Mouse (Mus musculus): Measurements from ENCODE around the gene Cd3g. TPM values are rescaled to one million over a fixed set of nuclear protein-coding genes. Genes with fewer than 3 reads are reported as not detected.

Cd3g gene
- polyA plus RNA-seq (2014; fragmentation: Illumina TruSeq; extraction: RNeasy Lipid Tissue Mini Kit (QIAGEN cat#74804); ENCODE audit: low read depth, low replicate concordance) = 1.4 TPM

DNA sequence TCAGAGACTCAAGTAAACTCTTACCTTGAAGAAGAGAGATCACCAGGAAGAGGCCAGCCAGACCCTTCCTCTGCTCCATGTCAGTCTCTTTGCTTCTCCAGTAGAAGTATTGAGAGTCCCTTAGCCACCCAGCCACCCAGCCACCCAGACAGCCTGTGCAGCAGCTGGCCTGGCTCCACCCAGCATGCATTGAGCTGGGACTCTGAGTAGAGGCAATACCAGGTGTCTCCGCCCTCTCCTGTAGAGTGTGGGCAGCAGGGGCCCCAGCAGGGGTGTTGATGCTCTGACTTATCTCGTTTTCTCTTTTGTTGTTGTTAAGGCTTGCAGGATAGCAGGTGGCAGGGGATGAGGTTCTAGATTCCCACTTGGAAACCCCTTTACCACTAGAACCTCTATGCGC, at the start of gene Cd3g:
Cd3g (minus strand) TSS at position 190 of the 400 bp plus-strand sequence.

DNA sequence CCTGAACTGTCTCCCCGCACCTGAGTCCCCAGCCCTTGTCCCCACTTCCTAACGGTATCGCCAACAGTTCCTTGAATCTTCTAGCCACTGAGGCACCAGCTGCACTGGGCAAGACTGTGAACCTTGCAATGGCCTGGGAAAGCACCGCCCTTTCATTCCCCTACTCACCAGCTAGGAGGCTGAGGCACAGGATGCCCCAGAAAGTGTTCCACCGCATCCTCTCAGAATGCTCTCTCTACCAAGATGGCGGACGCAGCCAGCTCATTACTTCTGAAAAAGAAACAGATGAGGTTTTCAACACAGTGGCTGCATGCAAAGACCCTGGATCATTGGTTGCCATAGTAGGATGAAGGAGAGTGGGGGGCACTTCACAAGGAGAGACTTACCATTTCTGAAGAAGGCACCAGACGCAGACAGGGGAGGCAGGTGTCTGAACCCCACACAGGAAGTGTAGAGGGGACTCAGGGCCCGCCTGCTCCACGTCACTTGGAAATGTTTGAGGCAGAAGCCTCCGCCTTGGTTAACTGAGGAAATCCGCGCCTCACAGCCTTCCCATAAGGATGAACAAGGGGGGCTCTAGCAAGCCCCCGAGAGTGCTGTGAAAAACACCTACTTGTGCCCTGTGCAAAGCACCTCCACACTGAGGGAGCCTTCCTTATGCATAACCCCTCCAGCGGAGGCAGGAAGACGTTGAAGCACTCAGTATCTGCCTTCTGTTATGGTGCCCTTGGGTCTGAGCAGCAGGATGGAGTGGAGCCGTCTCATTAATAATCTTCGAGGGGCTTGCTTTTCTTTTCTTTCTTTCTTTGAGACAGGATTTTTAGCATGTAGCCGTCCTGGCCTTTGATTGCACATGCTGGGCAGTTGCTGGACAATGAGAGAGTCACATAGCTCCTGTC, 29.2 kb upstream of the Cd3g start, which contains the start of gene Cd3e:
Cd3e (minus strand) TSS at position 448 of the 899 bp plus-strand sequence.

DNA sequence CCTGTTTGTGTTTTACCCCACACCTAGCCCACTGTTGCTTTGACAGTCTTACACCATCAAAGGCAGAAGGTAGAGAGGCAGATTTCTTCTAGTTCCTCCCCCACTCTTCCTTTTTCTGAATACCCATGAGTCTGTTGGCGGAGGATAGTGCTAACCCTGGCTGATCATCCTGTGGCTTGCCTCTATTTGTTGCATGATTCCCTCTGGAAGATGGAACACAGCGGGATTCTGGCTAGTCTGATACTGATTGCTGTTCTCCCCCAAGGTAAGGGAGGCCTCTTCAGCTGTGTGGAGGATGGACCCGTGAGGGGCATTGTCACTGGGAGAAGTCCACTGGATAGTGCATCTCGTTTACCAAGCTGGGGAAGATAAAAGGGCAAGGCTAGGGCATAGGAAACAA, 1.4 kb upstream of the Cd3g start, which contains the start of gene Cd3d:
Cd3d (plus strand) TSS at position 111 of the 400 bp plus-strand sequence.

DNA sequence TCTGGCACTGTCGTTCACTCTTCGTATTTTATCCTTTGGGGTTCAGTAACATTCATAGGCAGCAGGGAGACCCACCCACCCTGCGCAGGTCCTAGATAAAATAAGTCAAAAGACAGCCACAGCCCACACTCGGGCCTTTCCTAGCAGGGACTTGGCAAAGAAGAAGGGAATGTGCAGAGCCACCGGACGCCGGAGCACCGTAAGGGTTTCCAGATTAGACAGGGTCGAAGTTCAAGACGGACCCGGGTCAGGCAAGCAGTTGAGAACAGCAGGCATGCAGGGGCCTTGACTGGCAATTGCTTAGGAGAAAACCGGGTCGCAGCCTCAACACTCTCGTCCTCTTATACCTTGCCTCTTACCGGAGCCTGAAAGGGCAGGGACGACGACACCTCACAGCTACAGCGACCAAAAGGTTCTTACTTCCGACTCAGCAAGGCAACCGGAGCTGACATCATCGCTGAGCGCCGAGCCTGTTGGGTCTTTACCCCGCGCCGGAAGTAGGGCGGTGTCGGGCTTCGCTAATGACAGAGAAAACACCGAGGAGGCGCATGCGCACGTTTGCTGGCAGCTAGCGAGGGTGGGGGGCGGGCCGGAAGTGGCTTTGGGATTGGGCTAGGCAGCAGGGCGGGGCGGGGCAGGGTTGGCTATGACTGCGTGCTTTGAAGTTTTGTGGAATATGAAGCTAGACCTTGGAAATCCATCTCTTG, 15.0 kb downstream of the Cd3g start, which contains the start of gene Ube4a:
Ube4a (minus strand) TSS at position 475 of the 707 bp plus-strand sequence.

DNA sequence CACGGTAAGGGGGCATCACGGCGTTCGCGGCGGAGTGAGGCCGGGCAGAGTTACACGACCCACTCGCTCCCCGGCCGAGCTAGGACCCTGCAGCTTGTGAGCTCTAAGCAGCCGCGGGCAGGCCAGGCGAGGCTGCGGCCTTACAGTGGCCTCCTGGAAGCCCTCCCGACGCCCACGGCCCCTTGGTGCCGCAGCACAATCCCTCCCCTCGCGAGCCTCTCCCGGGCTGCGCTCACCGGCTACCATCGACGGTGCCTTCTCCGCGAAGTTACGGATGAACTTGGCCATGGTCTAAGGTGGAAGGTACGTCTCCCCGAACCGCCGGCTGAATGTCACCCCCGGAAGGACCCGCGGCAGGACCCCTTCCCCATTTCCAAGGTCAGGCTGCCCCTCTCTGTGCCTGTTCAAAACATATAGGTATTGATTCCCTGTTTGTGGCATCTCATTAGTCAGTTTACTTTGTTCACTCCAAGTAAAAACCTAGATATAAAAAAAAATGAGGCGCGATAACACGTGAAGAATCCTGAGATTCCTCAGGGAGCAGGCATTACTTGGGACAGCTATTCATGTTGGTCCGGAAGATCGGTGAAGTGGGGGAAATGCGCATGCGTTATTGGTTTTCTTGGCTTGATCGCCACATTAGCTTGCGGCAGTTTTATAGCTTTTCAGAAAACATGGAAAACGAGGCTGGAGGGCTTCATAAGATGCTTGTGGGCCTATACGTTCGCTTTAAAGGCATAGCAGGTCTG, 59.7 kb downstream of the Cd3g start, which contains the start of gene Atp5l:
Atp5l (minus strand) TSS at position 369 of the 749 bp plus-strand sequence.

Other genes with a start within 250 kb of the Cd3g start
- not detected for gene Phldb1, start 245.2 kb downstream of the Cd3g start, polyA plus RNA-seq (2014; fragmentation: Illumina TruSeq; extraction: RNeasy Lipid Tissue Mini Kit (QIAGEN cat#74804); ENCODE audit: low read depth, low replicate concordance)
- 170 TPM for gene Arcn1, start 212.6 kb downstream of the Cd3g start, polyA plus RNA-seq (2014; fragmentation: Illumina TruSeq; extraction: RNeasy Lipid Tissue Mini Kit (QIAGEN cat#74804); ENCODE audit: low read depth, low replicate concordance)
- gene Ift46, start 212.5 kb downstream of the Cd3g start, polyA plus RNA-seq (2014; fragmentation: Illumina TruSeq; extraction: RNeasy Lipid Tissue Mini Kit (QIAGEN cat#74804); ENCODE audit: low read depth, low replicate concordance) = 22.3 TPM
- gene Tmem25, start 181.1 kb downstream of the Cd3g start, polyA plus RNA-seq (2014; fragmentation: Illumina TruSeq; extraction: RNeasy Lipid Tissue Mini Kit (QIAGEN cat#74804); ENCODE audit: low read depth, low replicate concordance) = 8.2 TPM
- gene Ttc36, start 177.4 kb downstream of the Cd3g start, polyA plus RNA-seq (2014; fragmentation: Illumina TruSeq; extraction: RNeasy Lipid Tissue Mini Kit (QIAGEN cat#74804); ENCODE audit: low read depth, low replicate concordance) = 104 TPM
- 3.3 TPM for gene Kmt2a, start 99.1 kb downstream of the Cd3g start, polyA plus RNA-seq (2014; fragmentation: Illumina TruSeq; extraction: RNeasy Lipid Tissue Mini Kit (QIAGEN cat#74804); ENCODE audit: low read depth, low replicate concordance)
- gene Atp5l, start 59.7 kb downstream of the Cd3g start, polyA plus RNA-seq (2014; fragmentation: Illumina TruSeq; extraction: RNeasy Lipid Tissue Mini Kit (QIAGEN cat#74804); ENCODE audit: low read depth, low replicate concordance) = 492 TPM
- 56.6 TPM for gene Ube4a, start 14.8 kb downstream of the Cd3g start, polyA plus RNA-seq (2014; fragmentation: Illumina TruSeq; extraction: RNeasy Lipid Tissue Mini Kit (QIAGEN cat#74804); ENCODE audit: low read depth, low replicate concordance)
- gene Cd3d, start 1.4 kb upstream of the Cd3g start, polyA plus RNA-seq (2014; fragmentation: Illumina TruSeq; extraction: RNeasy Lipid Tissue Mini Kit (QIAGEN cat#74804); ENCODE audit: low read depth, low replicate concordance) = 0.24 TPM
- 0.58 TPM for gene Cd3e, start 29.2 kb upstream of the Cd3g start, polyA plus RNA-seq (2014; fragmentation: Illumina TruSeq; extraction: RNeasy Lipid Tissue Mini Kit (QIAGEN cat#74804); ENCODE audit: low read depth, low replicate concordance)
- 49.4 TPM for gene Mpzl2, start 59.4 kb upstream of the Cd3g start, polyA plus RNA-seq (2014; fragmentation: Illumina TruSeq; extraction: RNeasy Lipid Tissue Mini Kit (QIAGEN cat#74804); ENCODE audit: low read depth, low replicate concordance)
- 9.4 TPM for gene Mpzl3, start 74.8 kb upstream of the Cd3g start, polyA plus RNA-seq (2014; fragmentation: Illumina TruSeq; extraction: RNeasy Lipid Tissue Mini Kit (QIAGEN cat#74804); ENCODE audit: low read depth, low replicate concordance)
- 2.9 TPM for gene Jaml, start 98.8 kb upstream of the Cd3g start, polyA plus RNA-seq (2014; fragmentation: Illumina TruSeq; extraction: RNeasy Lipid Tissue Mini Kit (QIAGEN cat#74804); ENCODE audit: low read depth, low replicate concordance)
- not detected for gene Scn2b, start 137.4 kb upstream of the Cd3g start, polyA plus RNA-seq (2014; fragmentation: Illumina TruSeq; extraction: RNeasy Lipid Tissue Mini Kit (QIAGEN cat#74804); ENCODE audit: low read depth, low replicate concordance)
- 0.11 TPM for gene Scn4b, start 158.0 kb upstream of the Cd3g start, polyA plus RNA-seq (2014; fragmentation: Illumina TruSeq; extraction: RNeasy Lipid Tissue Mini Kit (QIAGEN cat#74804); ENCODE audit: low read depth, low replicate concordance)
- not detected for gene BC049352, start 201.6 kb upstream of the Cd3g start, polyA plus RNA-seq (2014; fragmentation: Illumina TruSeq; extraction: RNeasy Lipid Tissue Mini Kit (QIAGEN cat#74804); ENCODE audit: low read depth, low replicate concordance)
- not detected for gene Tmprss4, start 223.7 kb upstream of the Cd3g start, polyA plus RNA-seq (2014; fragmentation: Illumina TruSeq; extraction: RNeasy Lipid Tissue Mini Kit (QIAGEN cat#74804); ENCODE audit: low read depth, low replicate concordance)